Mouse (Mus musculus): ENCODE measurements around the gene Sytl1.

Gene Sytl1

GRCm38 (mm10) chr4:133210023-133210787 lies 52.7 kb downstream of the Sytl1 start:
- DNase-seq: no peak

- DNase-seq: peak; percentile 64
Measured at GRCm38 (mm10) chr4:133209366-133209765, 53.5 kb downstream of the Sytl1 start.

- DNase-seq: no peak
Measured at GRCm38 (mm10) chr4:133204379-133204778, 58.5 kb downstream of the Sytl1 start.

- DNase-seq: no peak
Measured at GRCm38 (mm10) chr4:133203591-133203990, 59.3 kb downstream of the Sytl1 start.

All from thymus, postnatal 25 days (tissue).